Mouse (Mus musculus): ENCODE measurements around the gene Cd3eap. TPM values are rescaled to one million over a fixed set of nuclear protein-coding genes. Genes with fewer than 3 reads are reported as not detected.

The Cd3eap gene
- total RNA-seq, 1 experiment from 2014 or later: 6.9 TPM

GRCm38 (mm10) chr7:19365376-19365775 lies 6.1 kb upstream of the Cd3eap start:
- no peak for ATAC-seq (replicated peaks; ENCODE audit: insufficient number of reproducible peaks, low FRiP score, low TSS enrichment, poor library complexity, severe bottlenecking)

GRCm38 (mm10) chr7:19363881-19364280 lies 4.6 kb upstream of the Cd3eap start:
- no peak for ATAC-seq (replicated peaks; ENCODE audit: insufficient number of reproducible peaks, low FRiP score, low TSS enrichment, poor library complexity, severe bottlenecking)

- no peak for ATAC-seq (replicated peaks; ENCODE audit: insufficient number of reproducible peaks, low FRiP score, low TSS enrichment, poor library complexity, severe bottlenecking)
Measured at GRCm38 (mm10) chr7:19362276-19362675, 3.0 kb upstream of the Cd3eap start.

GRCm38 (mm10) chr7:19361720-19362119 lies 2.4 kb upstream of the Cd3eap start:
- peak; percentile 20; the same call in 1 of the 2 replicates for ATAC-seq (replicated peaks; ENCODE audit: insufficient number of reproducible peaks, low FRiP score, low TSS enrichment, poor library complexity, severe bottlenecking)

GRCm38 (mm10) chr7:19360944-19361343 lies 1.7 kb upstream of the Cd3eap start:
- peak; percentile 65 for ATAC-seq (replicated peaks; ENCODE audit: insufficient number of reproducible peaks, low FRiP score, low TSS enrichment, poor library complexity, severe bottlenecking)

- 0 out of 2 replicates have a peak, but pooled peaks have one; percentile 9 for ATAC-seq (replicated peaks; ENCODE audit: insufficient number of reproducible peaks, low FRiP score, low TSS enrichment, poor library complexity, severe bottlenecking)
Measured at GRCm38 (mm10) chr7:19359892-19360641, 784 bp upstream of the Cd3eap start.

- ATAC-seq (replicated peaks; ENCODE audit: insufficient number of reproducible peaks, low FRiP score, low TSS enrichment, poor library complexity, severe bottlenecking): no peak
Measured at GRCm38 (mm10) chr7:19358634-19359033, 649 bp downstream of the Cd3eap start.

- no peak for ATAC-seq (replicated peaks; ENCODE audit: insufficient number of reproducible peaks, low FRiP score, low TSS enrichment, poor library complexity, severe bottlenecking)
Measured at GRCm38 (mm10) chr7:19357381-19358375, 1.6 kb downstream of the Cd3eap start.

GRCm38 (mm10) chr7:19356311-19356710 lies 3.0 kb downstream of the Cd3eap start:
- ATAC-seq (replicated peaks; ENCODE audit: insufficient number of reproducible peaks, low FRiP score, low TSS enrichment, poor library complexity, severe bottlenecking): no peak

GRCm38 (mm10) chr7:19354991-19355390 lies 4.3 kb downstream of the Cd3eap start:
- no peak for ATAC-seq (replicated peaks; ENCODE audit: insufficient number of reproducible peaks, low FRiP score, low TSS enrichment, poor library complexity, severe bottlenecking)

GRCm38 (mm10) chr7:19350221-19350620 lies 9.1 kb downstream of the Cd3eap start:
- ATAC-seq (replicated peaks; ENCODE audit: insufficient number of reproducible peaks, low FRiP score, low TSS enrichment, poor library complexity, severe bottlenecking): no peak

GRCm38 (mm10) chr7:19349188-19349915 lies 9.9 kb downstream of the Cd3eap start:
- ATAC-seq (replicated peaks; ENCODE audit: insufficient number of reproducible peaks, low FRiP score, low TSS enrichment, poor library complexity, severe bottlenecking): no peak

GRCm38 (mm10) chr7:19344938-19345471 lies 14.3 kb downstream of the Cd3eap start:
- peak; percentile 84 for ATAC-seq (replicated peaks; ENCODE audit: insufficient number of reproducible peaks, low FRiP score, low TSS enrichment, poor library complexity, severe bottlenecking)

- ATAC-seq (replicated peaks; ENCODE audit: insufficient number of reproducible peaks, low FRiP score, low TSS enrichment, poor library complexity, severe bottlenecking): no peak
Measured at GRCm38 (mm10) chr7:19344237-19344847, 14.9 kb downstream of the Cd3eap start, which contains the start of gene Ercc1. Gene Ercc1 (plus strand): TSS chr7:19344778.

GRCm38 (mm10) chr7:19343210-19343808 lies 16.0 kb downstream of the Cd3eap start:
- ATAC-seq (replicated peaks; ENCODE audit: insufficient number of reproducible peaks, low FRiP score, low TSS enrichment, poor library complexity, severe bottlenecking): peak; percentile 52

- ATAC-seq (replicated peaks; ENCODE audit: insufficient number of reproducible peaks, low FRiP score, low TSS enrichment, poor library complexity, severe bottlenecking): peak; percentile 36
Measured at GRCm38 (mm10) chr7:19342481-19343027, 16.7 kb downstream of the Cd3eap start.

GRCm38 (mm10) chr7:19341761-19342409 lies 17.4 kb downstream of the Cd3eap start:
- no peak for ATAC-seq (replicated peaks; ENCODE audit: insufficient number of reproducible peaks, low FRiP score, low TSS enrichment, poor library complexity, severe bottlenecking)
